Mouse (Mus musculus) neural tube, embryonic 10.5 days (tissue): ENCODE measurements around the gene Zfp683.

Experiments used
- DNase-seq: peaks from one replicate; pipeline ENCODE4 v3.0.0-alpha.2; 2017; ENCODE audit warnings: low spot score; ENCODE audit errors: extremely low spot score

The Zfp683 gene

DNA sequence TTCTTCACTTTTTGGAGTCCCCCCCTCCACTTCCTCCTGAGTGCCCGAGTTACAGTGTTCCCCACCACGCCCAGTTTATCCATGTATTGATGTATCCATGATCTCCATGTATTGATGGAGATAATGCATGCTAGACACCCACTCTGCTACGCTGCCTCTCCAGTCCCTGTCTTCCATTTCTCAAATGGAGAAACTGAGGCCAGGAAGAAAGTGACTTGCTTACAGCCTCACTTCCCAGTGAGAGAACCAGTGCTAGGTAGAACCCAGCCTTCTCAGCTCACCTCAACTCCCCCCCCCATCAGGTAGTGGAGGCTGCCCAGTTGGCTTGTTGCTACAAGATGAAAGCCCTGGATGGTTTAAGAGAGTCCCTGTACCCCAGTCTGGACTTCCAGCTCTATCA lies at the start of gene Zfp683:
TSS of gene Zfp683 (plus strand) at position 301 of the 400 bp plus-strand sequence.
- no peak for DNase-seq

DNA sequence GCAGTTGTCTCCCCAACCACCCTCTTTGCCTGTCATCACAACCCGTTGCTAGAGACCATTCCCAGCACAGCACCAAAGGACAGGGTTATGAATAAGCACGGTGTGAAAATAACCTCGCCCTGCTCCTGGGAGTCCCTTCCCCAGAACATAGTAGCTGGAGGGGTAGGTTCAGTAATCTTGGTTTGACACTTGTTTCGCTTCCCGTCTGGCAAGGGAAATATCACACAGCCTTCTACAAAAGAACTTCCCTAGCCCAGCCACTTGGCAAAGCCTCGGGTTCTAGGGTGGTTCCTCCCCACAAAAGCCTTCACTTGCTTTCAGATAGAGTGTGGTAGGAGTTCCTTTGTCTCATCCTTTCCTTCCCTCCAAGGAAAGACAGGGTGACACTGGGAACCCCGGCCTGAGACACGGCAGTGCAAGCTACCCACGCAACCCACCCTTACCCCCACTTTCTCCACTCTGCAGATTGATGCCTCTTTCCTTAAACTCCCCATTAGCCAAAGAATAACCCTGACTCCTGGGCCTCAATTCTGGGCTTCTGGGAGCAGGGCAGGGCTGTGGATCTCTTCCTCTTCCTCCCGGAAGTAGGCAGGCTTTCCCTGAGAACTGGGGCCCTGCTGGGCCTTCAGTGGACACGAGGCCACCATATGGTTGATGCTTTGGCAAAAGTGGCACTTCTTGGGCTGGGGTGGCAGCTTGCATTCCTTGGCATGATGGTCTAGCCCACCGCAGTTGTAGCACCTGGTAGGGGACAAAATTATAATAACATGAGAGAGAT lies 47.9 kb upstream of the Zfp683 start:
- no peak for DNase-seq

DNA sequence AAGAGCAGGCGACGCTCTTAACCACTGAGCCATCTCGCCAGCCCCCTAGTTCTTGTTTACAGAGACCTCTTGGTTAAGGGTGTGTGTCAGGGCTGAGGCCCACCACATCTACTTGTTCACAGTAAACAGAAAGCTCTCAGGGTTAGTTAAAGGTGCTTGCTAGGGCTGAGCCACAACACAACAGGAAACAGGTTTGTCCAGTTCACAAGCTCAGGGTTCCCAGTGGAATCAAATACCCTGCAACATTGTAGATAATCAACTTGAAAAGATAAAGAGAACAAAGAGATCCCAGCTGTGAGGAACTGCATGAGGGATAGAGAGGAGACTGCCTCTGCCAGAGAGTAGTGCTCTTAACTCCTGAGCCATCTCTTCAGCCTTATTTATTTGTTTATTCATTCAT lies 46.8 kb upstream of the Zfp683 start:
- no peak for DNase-seq

DNA sequence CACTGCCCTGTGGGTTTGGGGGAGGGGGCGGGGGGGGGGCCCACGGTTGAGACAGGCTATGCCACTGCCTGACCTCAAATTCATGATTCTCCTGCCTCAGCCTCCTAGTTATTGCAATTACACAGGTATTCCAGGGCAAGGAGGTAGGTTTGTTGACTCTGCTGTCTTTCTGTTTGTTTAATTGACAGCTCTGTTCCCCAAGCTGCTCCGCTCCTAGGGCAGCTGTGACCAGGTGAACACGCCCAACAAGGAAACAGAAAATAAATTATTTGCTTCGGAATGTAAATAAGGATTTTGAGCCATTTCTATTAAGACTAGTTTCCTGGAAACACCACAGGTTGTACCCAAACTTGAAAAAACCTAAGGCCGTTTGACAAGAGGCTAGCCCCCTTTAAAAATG lies 43.9 kb upstream of the Zfp683 start:
- DNase-seq = no peak

DNA sequence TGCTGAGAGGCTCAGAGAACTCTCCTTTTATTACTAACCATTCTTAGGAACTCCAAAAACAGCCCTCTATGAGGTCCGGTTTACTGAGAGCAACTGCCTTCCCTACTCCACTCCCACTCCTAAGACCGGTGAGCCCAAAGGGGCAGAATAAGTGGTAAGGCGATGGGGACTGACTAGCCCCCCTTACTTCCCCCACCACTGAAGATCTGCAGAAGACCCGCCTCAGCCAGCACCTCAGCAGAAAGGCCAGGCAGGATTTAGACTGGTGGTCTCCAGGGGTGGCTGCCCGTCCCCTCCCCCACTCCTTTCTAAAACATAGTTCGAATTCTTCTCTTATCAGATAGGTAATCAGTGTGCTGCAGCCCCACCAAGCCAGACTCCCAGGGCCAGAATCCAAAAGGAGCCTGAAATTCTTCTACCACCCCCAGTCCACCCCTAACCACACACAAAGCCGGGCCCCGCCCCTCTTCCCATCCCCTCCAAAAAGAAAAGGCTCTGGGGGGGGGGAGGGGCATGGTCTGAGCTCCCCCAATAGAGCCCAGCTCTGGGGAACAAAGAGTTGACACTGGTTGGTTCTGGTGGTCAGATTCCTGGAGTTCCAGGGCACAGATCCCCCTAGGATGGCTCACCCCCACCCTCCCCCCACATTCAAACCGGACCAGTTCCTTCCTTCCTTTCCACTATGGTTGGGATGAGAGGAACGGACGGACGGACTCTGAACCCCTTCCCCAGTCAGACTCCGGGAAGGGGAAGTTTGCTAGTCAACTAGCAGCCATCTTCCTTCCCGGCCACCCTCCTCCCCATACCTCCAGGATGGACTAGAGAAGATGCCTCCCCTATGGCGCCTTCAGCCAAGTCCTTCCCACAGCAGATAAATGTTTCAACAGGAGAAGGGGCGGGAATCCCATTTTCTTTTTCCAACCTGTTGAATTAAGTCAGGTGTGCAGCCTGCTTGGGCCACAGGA lies 41.9 kb upstream of the Zfp683 start:
- DNase-seq = peak; percentile 37

DNA sequence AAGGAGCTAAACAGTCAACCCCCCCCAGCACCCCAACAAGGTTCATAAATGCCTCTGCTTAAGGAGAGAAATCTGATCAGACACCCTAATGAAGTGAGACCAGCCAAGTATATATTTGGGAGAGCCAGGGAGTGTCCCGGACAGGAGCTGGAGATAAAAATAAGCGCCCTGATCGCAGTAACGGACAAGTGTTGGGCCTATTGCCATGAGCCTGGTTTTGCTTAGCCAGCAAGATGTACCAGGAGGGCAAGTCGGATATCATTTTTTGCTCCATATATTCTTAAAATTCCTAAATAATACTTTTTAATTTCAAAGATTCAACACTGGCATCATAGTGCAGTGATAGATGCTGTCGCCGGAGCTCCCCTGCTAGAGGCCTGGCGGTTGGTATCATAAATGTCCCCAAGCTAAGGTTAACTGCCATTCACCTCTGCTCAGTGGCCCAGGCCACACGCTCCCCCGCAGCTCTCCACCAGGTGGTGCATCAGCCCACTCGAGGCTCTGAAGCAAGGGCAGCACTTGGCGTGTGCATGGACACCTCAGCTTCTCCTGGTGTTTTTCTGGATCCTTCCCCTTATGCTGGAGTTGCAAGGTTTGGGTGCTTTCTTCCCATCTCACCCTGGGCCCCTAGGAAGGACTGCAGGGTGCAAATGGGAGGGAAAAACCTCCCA lies 40.6 kb upstream of the Zfp683 start:
- DNase-seq = peak; percentile 40

DNA sequence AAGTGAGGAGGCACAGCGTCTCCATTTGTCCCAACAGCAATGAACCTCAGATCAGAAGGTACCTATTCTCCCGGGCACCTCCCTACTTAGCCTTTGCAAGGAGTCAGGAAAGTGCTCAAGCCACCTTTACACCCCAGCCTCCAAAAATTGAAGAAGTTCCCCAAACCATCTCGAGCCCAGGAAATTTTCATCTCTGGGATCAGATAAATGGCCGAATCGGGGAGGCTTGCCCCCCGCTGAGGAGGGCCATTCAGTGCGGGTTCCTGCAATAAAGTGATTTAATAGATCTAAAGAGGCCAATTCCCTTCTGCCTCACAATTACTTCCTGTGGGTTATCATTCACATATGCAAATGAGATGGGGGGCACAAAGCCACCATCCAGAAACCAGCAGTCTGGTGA lies 37.4 kb upstream of the Zfp683 start:
- DNase-seq = no peak

DNA sequence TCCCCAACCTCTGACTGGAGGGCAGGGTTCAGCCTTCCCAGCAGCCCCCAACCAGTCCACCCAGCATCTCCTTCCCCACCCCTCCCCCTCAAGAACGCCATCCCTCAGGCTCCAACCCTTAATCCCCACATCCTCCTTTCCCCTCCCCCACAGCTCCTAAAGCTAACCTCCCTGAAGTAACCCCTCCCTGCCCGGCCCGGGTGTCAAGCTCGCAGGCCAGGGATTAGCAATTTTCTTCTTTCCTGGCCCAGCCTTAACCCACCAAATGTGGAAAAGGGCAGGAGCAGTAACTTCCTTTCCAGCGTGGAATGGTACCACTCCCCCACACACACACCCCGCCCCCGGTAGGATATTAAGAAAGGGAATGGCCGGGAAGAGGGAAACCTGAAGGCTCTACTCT lies 36.9 kb upstream of the Zfp683 start:
- DNase-seq = peak; percentile 63

DNA sequence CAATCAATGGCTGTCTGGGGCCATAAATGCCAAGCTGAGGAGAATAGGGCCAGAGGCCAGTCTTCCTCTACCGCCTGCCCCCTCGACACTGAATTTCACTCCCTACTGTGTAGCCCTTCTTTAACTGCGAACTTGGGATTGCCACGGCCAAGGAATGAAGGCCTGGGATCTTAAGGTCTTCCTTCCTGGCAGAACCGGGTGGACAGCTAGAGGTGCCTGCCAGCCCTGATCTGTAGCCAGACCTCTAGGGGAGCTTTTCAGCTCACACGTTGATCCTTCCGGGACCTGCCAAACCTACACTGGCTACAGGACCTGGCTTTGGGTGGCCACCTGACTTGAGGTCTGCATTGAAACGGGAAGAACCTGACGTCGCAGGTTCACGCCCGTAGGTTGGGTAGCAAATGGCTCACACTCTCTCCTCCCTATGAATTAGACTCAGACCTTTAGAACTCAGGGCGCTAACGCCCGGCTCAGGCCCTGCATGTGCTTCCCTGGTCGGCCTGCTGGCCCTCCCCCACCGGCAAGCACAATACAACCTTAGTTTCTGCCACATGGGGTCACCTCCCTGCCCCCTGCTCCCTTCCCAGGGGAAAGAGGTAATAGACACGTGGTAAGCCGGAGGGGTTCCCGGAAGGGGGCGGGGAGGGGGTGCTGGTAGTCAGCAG lies 36.3 kb upstream of the Zfp683 start:
- DNase-seq = peak; percentile 67

DNA sequence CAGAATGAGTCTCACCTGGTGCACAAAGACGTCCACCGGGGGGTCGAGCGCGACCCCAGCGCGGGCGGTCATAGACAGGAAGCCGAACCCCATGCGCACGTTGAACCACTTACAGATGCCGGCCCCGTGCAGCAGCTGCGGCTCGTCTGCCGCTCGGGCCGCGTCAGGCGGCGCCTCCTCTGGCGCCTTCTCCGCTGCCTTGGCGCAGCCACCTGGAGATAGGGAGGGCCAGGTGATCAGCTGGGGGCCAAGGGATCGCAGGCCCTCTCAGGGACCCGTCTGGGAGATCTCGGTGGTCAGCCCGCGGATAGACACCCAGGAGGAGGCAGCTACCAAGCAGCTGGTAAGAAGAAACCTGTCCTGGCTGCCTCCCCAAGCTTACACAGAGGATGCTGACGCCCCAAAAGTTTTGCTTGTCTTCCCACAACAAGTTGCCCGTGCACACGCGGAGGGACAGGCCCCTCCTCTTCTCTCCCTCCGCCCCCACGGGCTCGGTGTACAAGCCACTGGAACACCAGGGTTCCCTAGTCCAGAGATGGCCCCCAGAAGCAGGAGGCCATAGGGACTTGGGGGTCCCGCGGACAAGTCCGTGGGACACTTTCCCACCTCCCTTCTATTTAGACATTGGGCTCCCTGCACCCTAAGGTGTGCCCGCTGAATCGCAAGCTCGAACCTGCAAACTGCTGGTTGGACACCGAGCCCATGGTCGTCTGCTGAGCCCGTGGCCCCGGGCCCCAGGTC lies 35.4 kb upstream of the Zfp683 start:
- DNase-seq = peak; percentile 73

DNA sequence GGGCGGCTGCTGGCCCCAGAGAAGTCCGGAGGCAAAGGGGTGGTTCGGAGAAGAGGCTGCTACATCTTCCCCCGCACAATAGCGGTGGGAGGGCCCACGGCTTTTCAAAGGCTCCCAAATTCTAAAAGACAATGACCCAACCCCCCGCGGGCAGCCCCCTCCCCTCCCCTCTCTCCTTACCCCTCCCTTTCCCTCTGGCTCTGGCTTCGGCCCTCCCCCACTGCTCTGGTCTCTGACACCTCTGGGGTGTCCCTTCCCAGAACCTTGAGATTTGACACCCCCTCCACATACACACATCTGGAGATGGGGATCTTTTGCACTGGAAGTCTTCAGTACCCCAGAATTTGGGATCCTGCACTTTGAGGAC lies 34.9 kb upstream of the Zfp683 start, which contains the start of gene Lin28a:
TSS of gene Lin28a (minus strand) at position 63 of the 367 bp plus-strand sequence.
- no peak for DNase-seq

- DNase-seq = peak; percentile 86
Measured at GRCm38 (mm10) chr4:134019210-134019609, 34.4 kb upstream of the Zfp683 start.

- peak; percentile 77 for DNase-seq
Measured at GRCm38 (mm10) chr4:134019641-134020351, 33.8 kb upstream of the Zfp683 start.

DNA sequence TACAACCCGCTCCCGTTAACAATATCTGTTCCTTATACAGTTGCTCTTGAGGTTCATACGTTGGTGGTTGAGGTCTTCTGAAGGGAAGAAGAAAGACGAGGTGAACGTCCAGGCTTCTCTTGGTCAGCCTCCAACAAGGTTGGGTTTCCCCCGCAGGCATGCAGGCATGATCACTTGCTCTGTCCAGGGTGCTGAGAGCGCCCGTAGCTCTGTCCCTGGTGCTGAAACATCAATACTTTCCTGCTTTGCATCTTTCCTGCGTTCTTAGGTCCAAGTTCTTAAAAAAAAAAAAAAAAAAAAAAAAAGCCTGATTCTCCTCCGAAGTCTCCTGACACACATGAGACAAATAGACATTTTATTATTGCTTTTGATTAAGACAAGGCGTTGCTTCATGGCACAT lies 33.0 kb upstream of the Zfp683 start:
- peak; percentile 83 for DNase-seq

DNA sequence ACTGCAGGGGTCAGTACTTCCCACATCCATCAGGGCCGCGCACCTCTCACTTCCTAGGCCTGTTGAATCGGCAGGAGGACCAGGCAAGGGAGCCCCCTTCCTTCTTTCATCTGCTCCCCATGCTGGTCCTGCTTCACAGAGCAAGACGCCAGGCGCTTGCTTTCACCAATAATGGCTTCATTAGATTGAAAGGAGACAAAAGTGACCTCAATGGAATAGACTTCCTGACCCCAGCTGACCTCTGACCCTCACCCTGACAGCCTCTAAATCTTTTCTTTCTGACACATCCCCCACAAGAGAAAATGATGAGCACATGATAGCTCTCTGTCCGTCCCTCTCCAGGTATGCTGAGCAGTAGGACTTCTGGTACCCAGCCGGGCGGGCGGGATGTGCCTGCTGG lies 27.8 kb upstream of the Zfp683 start:
- no peak for DNase-seq

GRCm38 (mm10) chr4:134035953-134036352 lies 17.7 kb upstream of the Zfp683 start:
- peak; percentile 87 for DNase-seq

DNA sequence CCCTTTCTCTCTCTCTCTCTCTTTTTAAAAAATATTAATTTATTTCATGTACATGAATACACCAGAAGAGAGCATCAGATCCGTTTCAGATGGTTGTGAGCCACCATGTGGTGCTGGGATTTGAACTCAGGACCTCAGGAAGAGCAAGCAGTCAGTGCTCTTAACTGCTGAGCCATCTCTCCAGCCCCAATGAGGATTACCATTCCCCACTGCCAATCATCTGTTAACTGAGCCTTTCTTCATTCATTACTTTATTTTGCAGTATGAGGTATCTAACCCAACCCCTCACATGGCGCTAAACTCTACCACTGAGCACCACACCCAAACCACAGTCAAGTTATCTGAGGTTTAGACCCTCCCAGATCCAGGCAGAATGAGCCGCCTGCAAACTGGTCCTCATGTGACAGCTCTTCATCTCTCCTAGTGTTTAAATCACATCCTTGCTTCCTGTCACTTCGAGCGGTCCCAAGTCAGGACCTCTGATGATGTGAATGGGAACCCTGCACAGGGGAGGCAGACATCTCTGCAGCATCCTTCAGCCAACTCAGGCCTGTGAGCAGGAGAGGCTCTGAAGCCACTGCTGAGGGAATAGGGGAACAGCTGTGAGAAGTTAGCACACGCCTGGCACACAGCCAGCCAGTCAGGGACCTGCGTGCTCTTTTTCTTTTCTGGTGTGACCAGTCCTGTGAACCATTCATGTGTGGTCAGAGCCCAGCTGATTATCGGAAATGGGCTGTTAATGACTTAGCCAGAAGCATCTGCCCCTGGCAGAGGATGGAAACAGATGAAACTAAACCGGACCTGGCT lies 12.1 kb upstream of the Zfp683 start:
- DNase-seq = no peak

DNA sequence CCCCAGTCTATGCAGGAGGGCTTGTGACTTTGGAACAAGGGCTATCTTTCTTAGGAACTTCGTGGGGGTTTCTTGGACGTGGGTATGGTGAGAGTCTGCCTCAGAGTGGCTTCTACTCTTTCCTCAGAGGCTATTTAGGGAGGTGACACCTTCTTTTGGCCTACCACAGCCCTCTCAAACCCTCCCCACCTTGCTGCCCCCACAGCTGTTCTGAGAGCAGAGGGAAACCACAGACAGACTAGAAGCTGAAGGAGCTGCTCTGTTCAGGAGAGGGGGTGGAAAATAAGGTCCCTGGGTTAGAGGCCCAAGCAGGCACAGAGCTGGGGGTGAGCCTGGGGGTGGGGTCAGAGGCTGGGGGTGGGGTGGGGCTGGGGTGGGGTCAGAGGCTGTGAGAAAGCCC lies 10.6 kb upstream of the Zfp683 start:
- no peak for DNase-seq

GRCm38 (mm10) chr4:134047648-134048047 lies 6.0 kb upstream of the Zfp683 start:
- DNase-seq = no peak
